Mouse (Mus musculus) G1E (cell line): ENCODE results near the gene Rrp36.

Experiments
- CTCF ChIP-seq: IDR thresholded peaks from 2 replicates; pipeline ENCODE4 v1.5.1; 2012; ENCODE audit warnings: low read depth, low read length, inconsistent platforms, mixed read lengths
- GATA1 ChIP-seq: IDR thresholded peaks from 2 replicates; pipeline ENCODE4 v1.6.1; 2012; ENCODE audit warnings: borderline replicate concordance, low read length, inconsistent platforms, mixed read lengths
- GATA2 ChIP-seq: IDR thresholded peaks from 2 replicates; pipeline ENCODE4 v1.6.1; 2012; ENCODE audit warnings: low read depth, low read length, inconsistent platforms, borderline replicate concordance
- POLR2AphosphoS5 ChIP-seq: IDR thresholded peaks from 2 replicates; pipeline ENCODE4 v1.6.1; 2012; ENCODE audit warnings: low read depth, low read length, inconsistent platforms; ENCODE audit not compliant: insufficient replicate concordance
- TAL1 ChIP-seq: conservative IDR thresholded peaks from 2 replicates; pipeline ENCODE4 v1.6.1; 2012; ENCODE audit warnings: low read depth, low read length, inconsistent platforms, mixed read lengths

GRCm38 (mm10) chr17:46617799-46618198 lies 56.4 kb downstream of the Rrp36 start:
- TF ChIP-seq CTCF, result no peak
- no peak for TF ChIP-seq TAL1
- no peak for TF ChIP-seq POLR2AphosphoS5
- TF ChIP-seq GATA1, result no peak
- TF ChIP-seq GATA2, result no peak
